Mouse (Mus musculus): ENCODE data around the gene Hsdl1. TPM values are rescaled to one million over a fixed set of nuclear protein-coding genes. Genes with fewer than 3 reads are reported as not detected.
A peak's percentile ranks its signal among the peaks of the same experiment; 100 is the strongest.

The Hsdl1 gene
- total and polyA plus RNA-seq, 2 experiments from 2014 or later: 164 TPM

GRCm38 (mm10) chr8:119520102-119520501 is 54.9 kb downstream of the Hsdl1 start:
- H3K27ac ChIP-seq (ENCODE audit: low read depth, low read length): no peak overlapping the region
- WGBS: 71% methylated on average over 7 of the region's 7 CpGs
- H3K4me3 ChIP-seq (ENCODE audit: low read depth, low read length): no peak overlapping the region
- no peak overlapping the region for H3K4me2 ChIP-seq (ENCODE audit: low read depth, low read length, poor library complexity, severe bottlenecking)
- peak; percentile 69 for TF ChIP-seq CTCF (IDR thresholded peaks at IDR 0.05)
- peak; percentile 28 for DNase-seq (ENCODE audit: low spot score)
- no peaks in the 10 kb centered on the region for H3K9me3 ChIP-seq (ENCODE audit: low read length)
- H3K4me1 ChIP-seq (ENCODE audit: insufficient read depth, low read length): no peaks in the 10 kb centered on the region
- H3K36me3 ChIP-seq (ENCODE audit: insufficient read depth, low read length): peaks cover 83% of the 10 kb centered on the region
- H3K9ac ChIP-seq (replicated peaks; ENCODE audit: low read length, poor library complexity, severe bottlenecking): no peak overlapping the region
- no peaks in the 10 kb centered on the region for H3K27me3 ChIP-seq (ENCODE audit: insufficient read depth, low read length)
- ATAC-seq (ENCODE audit: low FRiP score): no peak

GRCm38 (mm10) chr8:119516674-119517073 is 58.3 kb downstream of the Hsdl1 start:
- WGBS: 39% methylated on average over 5 of the region's 5 CpGs
- Histone ChIP-seq H3K27ac (ENCODE audit: low read depth, low read length) (no peak overlapping the region), H3K27me3 (ENCODE audit: insufficient read depth, low read length) (no peaks in the 10 kb centered on the region), H3K36me3 (ENCODE audit: insufficient read depth, low read length) (peaks cover 80% of the 10 kb centered on the region), H3K4me3 (ENCODE audit: low read depth, low read length) (no peak overlapping the region), H3K4me2 (ENCODE audit: low read depth, low read length, poor library complexity, severe bottlenecking) (no peak overlapping the region), H3K9me3 (ENCODE audit: low read length) (no peaks in the 10 kb centered on the region), H3K4me1 (ENCODE audit: insufficient read depth, low read length) (no peaks in the 10 kb centered on the region), H3K9ac (replicated peaks; ENCODE audit: low read length, poor library complexity, severe bottlenecking) (no peak overlapping the region)
- DNase-seq (ENCODE audit: low spot score) (peak; percentile 34), ATAC-seq (ENCODE audit: low FRiP score) (no peak)
- no peak for TF ChIP-seq CTCF (IDR thresholded peaks at IDR 0.05)

- no peak for TF ChIP-seq CTCF (IDR thresholded peaks at IDR 0.05)
- no peak overlapping the region for H3K4me2 ChIP-seq (ENCODE audit: low read depth, low read length, poor library complexity, severe bottlenecking)
- H3K27me3 ChIP-seq (ENCODE audit: insufficient read depth, low read length): no peaks in the 10 kb centered on the region
- 0 out of 2 replicates have a peak overlapping the region, but pooled peaks have one; percentile 4 for H3K9ac ChIP-seq (replicated peaks; ENCODE audit: low read length, poor library complexity, severe bottlenecking)
- H3K4me3 ChIP-seq (ENCODE audit: low read depth, low read length): no peak overlapping the region
- H3K9me3 ChIP-seq (ENCODE audit: low read length): no peaks in the 10 kb centered on the region
- no peaks in the 10 kb centered on the region for H3K4me1 ChIP-seq (ENCODE audit: insufficient read depth, low read length)
- ATAC-seq (ENCODE audit: low FRiP score): no peak
- DNase-seq (ENCODE audit: low spot score): no peak
- 38% methylated on average over 3 of the region's 3 CpGs for WGBS
- H3K27ac ChIP-seq (ENCODE audit: low read depth, low read length): no peak overlapping the region
- H3K36me3 ChIP-seq (ENCODE audit: insufficient read depth, low read length): peaks cover 77% of the 10 kb centered on the region
Measured at GRCm38 (mm10) chr8:119515767-119516166, 59.2 kb downstream of the Hsdl1 start.

GRCm38 (mm10) chr8:119514940-119515339 is 60.0 kb downstream of the Hsdl1 start:
- no peak for TF ChIP-seq CTCF (IDR thresholded peaks at IDR 0.05)
- peaks cover 78% of the 10 kb centered on the region for H3K36me3 ChIP-seq (ENCODE audit: insufficient read depth, low read length)
- no peaks in the 10 kb centered on the region for H3K9me3 ChIP-seq (ENCODE audit: low read length)
- no peak for ATAC-seq (ENCODE audit: low FRiP score)
- H3K27me3 ChIP-seq (ENCODE audit: insufficient read depth, low read length): no peaks in the 10 kb centered on the region
- no peak overlapping the region for H3K9ac ChIP-seq (replicated peaks; ENCODE audit: low read length, poor library complexity, severe bottlenecking)
- WGBS: 83% methylated on average over 3 of the region's 3 CpGs
- no peak overlapping the region for H3K27ac ChIP-seq (ENCODE audit: low read depth, low read length)
- H3K4me3 ChIP-seq (ENCODE audit: low read depth, low read length): no peak overlapping the region
- DNase-seq (ENCODE audit: low spot score): no peak
- no peaks in the 10 kb centered on the region for H3K4me1 ChIP-seq (ENCODE audit: insufficient read depth, low read length)
- H3K4me2 ChIP-seq (ENCODE audit: low read depth, low read length, poor library complexity, severe bottlenecking): no peak overlapping the region

- ATAC-seq (ENCODE audit: low FRiP score): no peak
- Histone ChIP-seq H3K9me3 (ENCODE audit: low read length) (no peaks in the 10 kb centered on the region), H3K27me3 (ENCODE audit: insufficient read depth, low read length) (no peaks in the 10 kb centered on the region), H3K27ac (ENCODE audit: low read depth, low read length) (no peak overlapping the region), H3K4me3 (ENCODE audit: low read depth, low read length) (no peak overlapping the region), H3K36me3 (ENCODE audit: insufficient read depth, low read length) (peaks cover 77% of the 10 kb centered on the region), H3K4me1 (ENCODE audit: insufficient read depth, low read length) (no peaks in the 10 kb centered on the region), H3K9ac (replicated peaks; ENCODE audit: low read length, poor library complexity, severe bottlenecking) (no peak overlapping the region), H3K4me2 (ENCODE audit: low read depth, low read length, poor library complexity, severe bottlenecking) (no peak overlapping the region)
- DNase-seq (ENCODE audit: low spot score): no peak
- TF ChIP-seq CTCF (IDR thresholded peaks at IDR 0.05): no peak
- 94% methylated on average over 4 of the region's 4 CpGs for WGBS
Measured at GRCm38 (mm10) chr8:119513405-119513804, 61.6 kb downstream of the Hsdl1 start.

Other genes with a start within 250 kb of the Hsdl1 start
- 428 and 445 TPM in 2 replicates for gene Hsbp1, start 230.7 kb downstream of the Hsdl1 start, total RNA-seq (2014; rRNA removed)
- gene Hsbp1, start 230.7 kb downstream of the Hsdl1 start, polyA plus RNA-seq (2015; fragmentation: Nextera tagmentation; extraction: Ambion mirVana): 1,211 and 1,230 TPM in 2 replicates
- 27.0 and 32.1 TPM in 2 replicates for gene Mlycd, start 180.3 kb downstream of the Hsdl1 start, total RNA-seq (2014; rRNA removed)
- gene Mlycd, start 180.3 kb downstream of the Hsdl1 start, polyA plus RNA-seq (2015; fragmentation: Nextera tagmentation; extraction: Ambion mirVana): 19.0 and 20.6 TPM in 2 replicates
- 0.38 TPM in 1 of 2 replicates, not detected in the other for gene Osgin1, start 141.1 kb downstream of the Hsdl1 start, total RNA-seq (2014; rRNA removed)
- gene Osgin1, start 141.1 kb downstream of the Hsdl1 start, polyA plus RNA-seq (2015; fragmentation: Nextera tagmentation; extraction: Ambion mirVana): 0.15 and 0.32 TPM in 2 replicates
- 106 and 119 TPM in 2 replicates for gene Necab2, start 128.5 kb downstream of the Hsdl1 start, total RNA-seq (2014; rRNA removed)
- 76.6 and 84.6 TPM in 2 replicates for gene Necab2, start 128.5 kb downstream of the Hsdl1 start, polyA plus RNA-seq (2015; fragmentation: Nextera tagmentation; extraction: Ambion mirVana)
- 0.16 and 0.19 TPM in 2 replicates for gene Slc38a8, start 73.5 kb downstream of the Hsdl1 start, total RNA-seq (2014; rRNA removed)
- 0.09 and 0.12 TPM in 2 replicates for gene Slc38a8, start 73.5 kb downstream of the Hsdl1 start, polyA plus RNA-seq (2015; fragmentation: Nextera tagmentation; extraction: Ambion mirVana)
- gene Mbtps1, start 16.4 kb downstream of the Hsdl1 start, total RNA-seq (2014; rRNA removed): 68.8 and 72.7 TPM in 2 replicates
- gene Mbtps1, start 16.4 kb downstream of the Hsdl1 start, polyA plus RNA-seq (2015; fragmentation: Nextera tagmentation; extraction: Ambion mirVana): 45.5 and 46.0 TPM in 2 replicates
- 0.47 and 1.1 TPM in 2 replicates for gene Dnaaf1, start 52 bp upstream of the Hsdl1 start, total RNA-seq (2014; rRNA removed)
- gene Dnaaf1, start 52 bp upstream of the Hsdl1 start, polyA plus RNA-seq (2015; fragmentation: Nextera tagmentation; extraction: Ambion mirVana): 0.51 and 0.60 TPM in 2 replicates
- gene Taf1c, start 30.0 kb upstream of the Hsdl1 start, total RNA-seq (2014; rRNA removed): 20.1 and 22.5 TPM in 2 replicates
- 9.6 and 10.2 TPM in 2 replicates for gene Taf1c, start 30.0 kb upstream of the Hsdl1 start, polyA plus RNA-seq (2015; fragmentation: Nextera tagmentation; extraction: Ambion mirVana)
- 0.33 and 1.0 TPM in 2 replicates for gene Adad2, start 37.6 kb upstream of the Hsdl1 start, total RNA-seq (2014; rRNA removed)
- 0.22 and 0.23 TPM in 2 replicates for gene Adad2, start 37.6 kb upstream of the Hsdl1 start, polyA plus RNA-seq (2015; fragmentation: Nextera tagmentation; extraction: Ambion mirVana)
- gene Kcng4, start 60.5 kb upstream of the Hsdl1 start, total RNA-seq (2014; rRNA removed): 0.61 and 1.6 TPM in 2 replicates
- gene Kcng4, start 60.5 kb upstream of the Hsdl1 start, polyA plus RNA-seq (2015; fragmentation: Nextera tagmentation; extraction: Ambion mirVana): 0.27 and 0.28 TPM in 2 replicates
- gene Wfdc1, start 91.2 kb upstream of the Hsdl1 start, total RNA-seq (2014; rRNA removed): 8.5 and 13.5 TPM in 2 replicates
- 11.6 and 11.8 TPM in 2 replicates for gene Wfdc1, start 91.2 kb upstream of the Hsdl1 start, polyA plus RNA-seq (2015; fragmentation: Nextera tagmentation; extraction: Ambion mirVana)
- gene Atp2c2, start 124.8 kb upstream of the Hsdl1 start, total RNA-seq (2014; rRNA removed): 0.28 and 0.82 TPM in 2 replicates
- 0.83 and 1.1 TPM in 2 replicates for gene Atp2c2, start 124.8 kb upstream of the Hsdl1 start, polyA plus RNA-seq (2015; fragmentation: Nextera tagmentation; extraction: Ambion mirVana)
- 18.5 and 20.4 TPM in 2 replicates for gene Tldc1, start 203.2 kb upstream of the Hsdl1 start, total RNA-seq (2014; rRNA removed)
- gene Tldc1, start 203.2 kb upstream of the Hsdl1 start, polyA plus RNA-seq (2015; fragmentation: Nextera tagmentation; extraction: Ambion mirVana): 6.7 and 7.4 TPM in 2 replicates